Mouse (Mus musculus): ENCODE results near the gene Dio2.

Dio2 gene

DNA sequence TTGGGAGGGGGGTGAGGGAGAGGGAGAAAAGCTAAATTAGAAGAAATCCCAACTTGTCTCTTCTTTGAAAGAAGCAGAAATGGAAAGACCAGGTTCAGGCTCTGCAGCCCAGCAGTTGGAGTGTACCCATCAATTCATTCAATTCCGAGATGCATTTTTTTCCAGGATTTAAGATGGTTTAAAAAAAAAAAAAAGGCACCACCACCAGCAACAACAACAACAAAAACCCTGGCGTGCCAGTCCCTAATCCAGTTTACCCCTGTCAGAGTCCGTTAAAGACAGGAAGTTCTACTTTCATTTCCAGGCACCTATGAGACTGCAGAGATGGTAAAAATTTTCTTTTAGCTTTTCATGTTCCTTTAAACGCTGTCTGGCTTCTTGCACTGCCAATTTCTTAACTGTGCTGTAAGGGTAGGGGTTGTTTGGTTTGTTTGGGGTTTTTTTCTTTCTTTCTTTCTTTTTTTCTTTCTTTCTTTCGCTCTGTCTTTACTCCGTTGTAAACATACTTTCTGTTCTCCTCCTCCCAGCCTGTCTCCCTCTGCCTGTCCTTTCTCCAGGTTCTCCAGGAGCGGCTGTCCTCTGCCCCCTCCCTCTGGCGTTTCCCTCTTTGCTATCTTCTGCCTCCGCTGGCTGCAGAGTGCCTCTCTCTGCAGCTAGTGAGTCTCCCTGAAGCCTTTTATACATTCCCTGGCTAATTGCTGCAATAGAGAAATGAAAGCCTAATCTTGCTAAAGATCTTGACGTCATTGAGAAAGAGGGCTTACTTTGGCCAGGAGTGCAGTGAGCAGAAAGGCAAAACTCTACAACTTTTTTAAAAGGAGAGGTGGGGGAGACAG, at the start of gene Dio2:
Gene Dio2, minus strand, starts transcription at position 51 of the 836 bp plus-strand sequence.
- DNase-seq (ENCODE audit: low spot score in 2 of 2), result peak; percentile 31 to 47

DNA sequence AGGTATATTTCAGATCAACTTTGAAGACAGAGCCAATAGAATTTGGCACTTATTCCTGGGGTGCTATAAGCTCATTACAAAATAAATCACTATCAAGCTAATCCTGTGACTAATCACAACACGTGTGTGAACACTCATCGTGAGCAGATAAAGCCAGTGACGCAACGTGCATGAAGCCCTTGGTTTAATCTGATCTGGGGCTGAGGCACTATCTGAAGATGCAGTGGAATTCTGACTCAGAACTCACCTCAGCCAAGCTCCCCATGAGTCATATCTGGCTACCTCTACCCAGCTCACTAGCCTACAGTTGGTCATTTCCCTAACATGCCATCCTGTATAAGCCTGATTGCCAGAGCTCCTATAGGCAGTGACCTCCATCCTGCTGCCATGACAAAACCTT, 43.2 kb upstream of the Dio2 start:
- no peak for DNase-seq (ENCODE audit: low spot score in 2 of 2)

DNA sequence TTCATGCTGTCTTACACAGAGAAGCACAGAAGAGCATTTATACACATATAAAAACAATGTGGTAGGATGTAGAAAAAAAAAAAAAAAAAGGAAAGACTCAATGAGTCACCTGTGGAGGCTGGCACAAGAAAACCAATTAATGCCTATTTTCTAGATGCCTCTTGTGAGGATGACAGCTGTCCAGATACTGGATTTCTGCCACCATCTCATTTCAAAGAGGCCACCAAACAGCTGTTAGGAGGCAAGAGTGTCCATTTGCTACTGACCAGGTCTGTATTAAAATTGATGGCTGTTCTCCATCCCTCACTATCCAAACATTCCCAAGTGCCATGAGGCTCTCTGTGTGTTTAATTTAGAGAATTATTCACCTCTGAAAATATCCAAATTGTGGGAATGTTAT, 6.5 kb upstream of the Dio2 start:
- DNase-seq (ENCODE audit: low spot score in 2 of 2), result no peak

DNA sequence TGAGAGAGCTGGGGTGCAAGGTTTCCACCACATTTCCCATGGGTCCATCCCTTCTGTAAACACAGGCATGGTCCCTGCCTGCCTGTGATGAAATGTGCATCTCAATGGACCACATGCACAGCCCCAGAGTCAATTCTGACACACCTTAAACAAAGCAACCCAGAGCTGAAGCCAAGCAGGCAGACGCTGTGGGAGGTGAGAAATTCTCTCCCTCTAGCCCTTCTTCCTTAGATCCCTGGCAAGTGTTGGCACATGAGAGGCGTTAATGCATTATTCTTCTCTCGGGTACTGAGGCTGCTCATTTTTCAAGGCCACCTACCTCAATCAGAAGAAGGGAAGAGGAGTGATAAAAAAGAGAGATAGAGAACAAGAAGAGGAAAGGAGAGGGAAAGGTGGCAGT, 5.4 kb upstream of the Dio2 start:
- no peak for DNase-seq (ENCODE audit: low spot score in 2 of 2)

DNA sequence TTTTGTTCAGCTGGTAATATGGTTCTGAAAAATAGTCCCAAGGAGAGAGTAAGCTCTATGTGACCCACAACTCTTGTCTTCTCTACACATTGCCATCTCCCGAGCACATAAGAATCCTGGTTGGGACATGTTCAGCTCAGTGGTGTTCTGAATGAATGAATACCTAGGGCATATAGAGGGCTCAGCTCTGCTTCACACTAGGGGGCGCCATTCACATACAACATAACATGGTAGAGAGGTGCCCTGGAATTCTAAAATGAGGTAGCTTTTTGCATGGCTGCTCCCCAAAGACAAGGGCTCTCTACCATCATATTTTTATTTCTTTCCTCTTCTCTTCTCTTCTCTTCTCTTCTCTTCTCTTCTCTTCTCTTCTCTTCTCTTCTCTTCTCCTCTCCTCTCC, 2.2 kb upstream of the Dio2 start:
- peak; percentile 49 to 74 for DNase-seq (ENCODE audit: low spot score in 2 of 2)

DNA sequence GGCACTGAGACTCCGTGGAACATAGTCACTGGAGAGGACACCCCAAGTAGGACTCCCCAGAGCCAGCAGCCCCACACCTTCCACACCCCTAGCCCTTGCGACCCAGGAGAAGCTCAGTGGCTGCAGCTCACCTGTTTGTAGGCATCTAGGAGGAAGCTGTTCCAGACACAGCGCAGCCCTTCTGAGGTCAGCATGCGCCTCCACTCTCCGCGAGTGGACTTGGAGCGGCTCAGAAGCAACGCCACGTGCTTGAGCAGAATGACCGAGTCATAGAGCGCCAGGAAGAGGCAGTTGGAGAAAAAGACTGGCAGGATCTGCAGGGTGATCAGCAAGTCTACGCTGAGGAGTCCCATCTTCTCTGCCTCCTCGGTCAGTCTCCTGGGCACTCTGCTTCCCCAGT, 306 bp downstream of the Dio2 start:
- DNase-seq (ENCODE audit: low spot score in 2 of 2), result peak; percentile 32 to 34

DNA sequence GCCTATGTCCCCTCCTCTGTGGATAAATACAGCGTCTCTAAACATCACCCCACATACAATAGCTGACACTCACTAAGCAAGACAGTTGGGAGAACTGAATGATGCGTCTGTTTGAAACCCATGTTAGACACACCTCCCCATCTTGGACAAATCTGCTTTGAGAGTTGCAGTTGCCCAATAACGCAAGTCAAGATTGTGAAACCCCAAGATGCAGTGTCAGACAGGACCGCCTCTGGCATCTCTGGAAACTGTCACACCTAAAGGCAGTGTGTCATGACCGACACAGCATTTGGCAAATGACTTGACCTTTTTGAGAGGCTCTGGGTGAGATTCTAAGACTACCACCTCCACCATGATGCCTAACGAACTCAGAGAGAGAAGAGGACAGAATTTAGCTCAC, 2.8 kb downstream of the Dio2 start:
- no peak for DNase-seq (ENCODE audit: low spot score in 2 of 2)

DNA sequence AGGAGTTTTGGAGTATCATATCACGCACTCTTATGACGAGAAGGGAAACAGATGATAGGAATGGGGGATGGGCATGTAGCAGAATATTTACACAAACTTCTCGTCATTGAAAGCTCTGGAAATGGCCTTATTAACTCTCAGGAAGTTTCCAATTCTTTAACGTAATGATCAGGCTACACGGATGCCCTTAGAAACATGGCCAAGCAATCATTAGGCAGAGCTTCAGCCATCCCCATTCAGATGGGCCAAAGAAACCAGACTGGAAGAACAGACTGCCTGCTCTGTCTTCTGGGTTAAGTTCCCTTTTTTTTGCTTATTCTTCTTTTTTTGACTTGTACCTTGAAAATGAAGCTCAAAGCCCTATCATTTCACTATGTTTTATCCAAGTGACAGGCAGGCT, 3.7 kb downstream of the Dio2 start:
- no peak for DNase-seq (ENCODE audit: low spot score in 2 of 2)

DNA sequence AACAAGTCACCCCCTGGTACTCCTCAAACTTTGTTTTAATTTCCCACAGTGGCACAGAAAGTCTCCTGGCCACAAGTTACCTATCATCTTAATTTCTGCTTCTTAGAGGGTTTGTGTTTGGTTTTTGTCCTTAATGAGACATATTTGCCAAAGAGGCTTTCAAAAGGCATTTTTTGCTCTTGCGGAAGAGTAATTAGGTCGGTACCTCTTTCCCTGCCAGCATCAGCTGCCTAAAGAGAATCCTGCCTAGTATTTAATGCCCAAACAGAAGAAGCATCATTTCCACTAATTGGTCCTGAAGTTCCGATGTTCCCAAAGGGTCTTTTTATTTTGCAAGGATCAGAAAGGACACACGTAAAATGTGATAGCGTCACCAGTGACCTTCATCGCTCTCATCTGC, 4.5 kb downstream of the Dio2 start:
- DNase-seq (ENCODE audit: low spot score in 2 of 2), result no peak

DNA sequence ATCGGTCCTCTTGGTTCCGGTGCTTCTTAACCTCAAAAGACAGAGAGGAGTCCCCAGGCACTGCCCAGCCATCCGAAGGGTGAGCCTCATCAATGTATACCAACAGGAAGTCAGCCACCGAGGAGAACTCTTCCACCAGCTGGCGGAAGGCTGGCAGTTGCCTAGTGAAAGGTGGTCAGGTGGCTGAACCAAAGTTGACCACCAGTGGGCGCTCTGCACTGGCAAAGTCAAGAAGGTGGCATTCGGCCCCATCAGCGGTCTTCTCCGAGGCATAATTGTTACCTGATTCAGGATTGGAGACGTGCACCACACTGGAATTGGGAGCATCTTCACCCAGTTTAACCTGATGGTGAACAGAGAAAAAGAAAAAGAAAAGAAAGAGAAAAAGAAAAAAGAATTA, 8.6 kb downstream of the Dio2 start:
- peak in 1 of 2 experiments; percentile 55 for DNase-seq (ENCODE audit: low spot score in 2 of 2)

DNA sequence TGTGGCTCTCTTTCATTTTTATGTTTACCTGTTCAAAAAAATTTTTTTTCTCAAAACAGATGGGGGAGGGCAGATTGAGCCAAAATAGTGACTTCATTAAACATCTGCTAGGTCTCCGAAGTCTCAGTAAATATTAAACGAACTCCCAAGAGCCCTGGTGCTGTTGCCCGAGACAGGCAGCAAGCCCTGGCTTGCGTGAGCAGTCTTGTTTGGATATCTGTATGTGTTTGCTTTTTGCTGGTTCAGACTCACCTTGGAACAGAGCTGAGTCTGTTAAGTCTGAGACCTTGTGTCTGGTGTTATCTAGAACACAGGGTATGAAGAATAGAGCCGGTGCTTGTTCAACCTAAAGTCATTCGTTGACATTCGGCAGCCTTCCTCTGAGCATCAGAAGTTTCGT, 13.1 kb downstream of the Dio2 start:
- no peak for DNase-seq (ENCODE audit: low spot score in 2 of 2)

DNA sequence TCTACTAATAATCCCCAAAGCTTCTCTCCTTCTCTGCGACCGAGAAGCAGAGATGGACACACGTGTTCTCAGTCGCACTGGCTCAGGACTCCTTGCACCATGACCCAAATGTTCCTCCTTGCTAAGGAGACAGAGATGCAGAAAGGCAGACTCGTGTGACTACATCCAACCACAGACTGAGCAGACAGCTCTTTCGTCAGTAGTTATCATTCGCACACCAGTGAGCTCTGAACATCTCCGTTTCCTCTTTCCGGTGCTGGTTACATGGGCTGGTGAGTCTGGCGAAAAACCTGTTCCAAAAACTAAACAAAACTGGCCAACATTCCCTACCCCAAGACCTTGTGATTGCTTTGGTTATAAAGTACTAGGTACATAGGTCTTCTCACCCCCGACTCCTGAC, 13.6 kb downstream of the Dio2 start:
- no peak for DNase-seq (ENCODE audit: low spot score in 2 of 2)

DNA sequence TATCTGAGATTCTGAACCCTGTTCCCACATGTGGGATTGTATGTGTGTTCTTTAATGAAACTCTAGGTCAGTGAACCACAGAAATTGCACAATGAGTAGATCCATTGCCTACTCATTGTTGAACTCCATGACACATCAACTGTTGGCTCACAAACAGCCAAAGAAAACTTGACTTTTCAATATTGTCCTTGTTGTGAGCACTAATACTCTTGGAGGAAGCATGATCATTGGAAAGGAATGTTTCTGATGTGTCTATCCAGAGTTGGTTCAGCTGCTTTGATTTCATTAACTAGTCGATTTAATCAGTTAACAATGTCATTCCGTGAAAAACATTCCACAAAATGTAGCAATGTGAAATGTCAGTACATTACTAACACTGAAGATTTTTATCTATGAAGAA, 44.1 kb downstream of the Dio2 start:
- no peak for DNase-seq (ENCODE audit: low spot score in 2 of 2)

Measured in right cerebral cortex, postnatal 10 days (tissue).